Mouse (Mus musculus): ENCODE measurements around the gene Pank4.
A peak's percentile ranks its signal among the peaks of the same experiment; 100 is the strongest.

The Pank4 gene

GRCm38 (mm10) chr4:154963901-154964580, at the start of gene Pank4:
TSS of gene Pank4 (plus strand) at chr4:154964123.
- peak; percentile 97 for DNase-seq (ENCODE audit: low spot score)

GRCm38 (mm10) chr4:154914252-154914651, 49.7 kb upstream of the Pank4 start:
- no peak for DNase-seq (ENCODE audit: low spot score)

- DNase-seq (ENCODE audit: low spot score): no peak
These were observed 49.2 kb upstream of the Pank4 start for GRCm38 (mm10) chr4:154914707-154915106.

GRCm38 (mm10) chr4:154915286-154915685, 48.6 kb upstream of the Pank4 start:
- DNase-seq (ENCODE audit: low spot score): no peak

- no peak for DNase-seq (ENCODE audit: low spot score)
These were observed 47.3 kb upstream of the Pank4 start for GRCm38 (mm10) chr4:154916662-154917061.

GRCm38 (mm10) chr4:154922291-154922690, 41.6 kb upstream of the Pank4 start:
- no peak for DNase-seq (ENCODE audit: low spot score)

GRCm38 (mm10) chr4:154922931-154923330, 41.0 kb upstream of the Pank4 start:
- DNase-seq (ENCODE audit: low spot score): no peak

- no peak for DNase-seq (ENCODE audit: low spot score)
These were observed 38.5 kb upstream of the Pank4 start for GRCm38 (mm10) chr4:154925413-154925812.

- no peak for DNase-seq (ENCODE audit: low spot score)
These were observed 36.7 kb upstream of the Pank4 start for GRCm38 (mm10) chr4:154926969-154927898.

GRCm38 (mm10) chr4:154927899-154928337, 36.0 kb upstream of the Pank4 start:
- DNase-seq (ENCODE audit: low spot score): peak; percentile 29

GRCm38 (mm10) chr4:154928395-154929087, 35.4 kb upstream of the Pank4 start, which contains the start of gene Tnfrsf14:
TSS of gene Tnfrsf14 (minus strand) at chr4:154928563.
- DNase-seq (ENCODE audit: low spot score): peak; percentile 47

- no peak for DNase-seq (ENCODE audit: low spot score)
These were observed 34.7 kb upstream of the Pank4 start for GRCm38 (mm10) chr4:154929088-154929660.

GRCm38 (mm10) chr4:154933306-154933907, 30.5 kb upstream of the Pank4 start:
- no peak for DNase-seq (ENCODE audit: low spot score)

GRCm38 (mm10) chr4:154934800-154935199, 29.1 kb upstream of the Pank4 start:
- DNase-seq (ENCODE audit: low spot score): no peak

GRCm38 (mm10) chr4:154935788-154936187, 28.1 kb upstream of the Pank4 start:
- DNase-seq (ENCODE audit: low spot score): no peak

- DNase-seq (ENCODE audit: low spot score): no peak
These were observed 27.2 kb upstream of the Pank4 start for GRCm38 (mm10) chr4:154936542-154937255.

- DNase-seq (ENCODE audit: low spot score): no peak
These were observed 26.2 kb upstream of the Pank4 start for GRCm38 (mm10) chr4:154937746-154938145.

GRCm38 (mm10) chr4:154940156-154940555, 23.8 kb upstream of the Pank4 start:
- DNase-seq (ENCODE audit: low spot score): no peak

- no peak for DNase-seq (ENCODE audit: low spot score)
These were observed 22.1 kb upstream of the Pank4 start for GRCm38 (mm10) chr4:154941831-154942230.

- DNase-seq (ENCODE audit: low spot score): no peak
These were observed 21.1 kb upstream of the Pank4 start for GRCm38 (mm10) chr4:154942632-154943322.

Data from embryo, embryonic 10.5 days (tissue).